In genomic region chr7:49176590-49177201, GRCm38 (mm10) we compare ENCODE assay signal across 14 mouse cellular contexts.
A peak's percentile ranks its signal among the peaks of the same experiment; 100 is the strongest.
DNase-seq lines count a peak whose midpoint lies in the region; ATAC-seq and TF ChIP-seq lines count a peak whose summit lies in the region.
"Had no signal": no experiment of that assay in that cellular context is flagged by ENCODE, and none has a peak within 500 bp of the region (broad histone marks: within the 10 kb centered on the region; RNA-seq: fewer than 3 reads in every experiment).

No protein-coding gene starts in this region.

- H3K9ac ChIP-seq in hindbrain, embryonic 15.5 days = no peak overlapping the region
- H3K9ac ChIP-seq in hindbrain, embryonic 12.5 days = no peak overlapping the region
- no peak overlapping the region for H3K9ac ChIP-seq in heart, embryonic 14.5 days (ENCODE audit: low read length)
- no peak overlapping the region for H3K9ac ChIP-seq in midbrain, embryonic 14.5 days (replicated peaks; ENCODE audit: low read length)
- H3K9ac ChIP-seq: embryonic facial prominence, embryonic 13.5 days had no signal

- intact Hi-C loops in left cerebral cortex, postnatal 14 days (cut with DNase I) = no loop called here

- H3K27me3 ChIP-seq in hindbrain, embryonic 15.5 days = no peaks in the 10 kb centered on the region
- H3K27me3 ChIP-seq in hindbrain, embryonic 12.5 days = no peaks in the 10 kb centered on the region
- H3K27me3 ChIP-seq in heart, embryonic 14.5 days (ENCODE audit: control insufficient read depth, insufficient read depth, low read length) = no peaks in the 10 kb centered on the region
- no peaks in the 10 kb centered on the region for H3K27me3 ChIP-seq in midbrain, embryonic 14.5 days (ENCODE audit: control insufficient read depth, insufficient read depth, low read length)
- H3K27me3 ChIP-seq: embryonic facial prominence, embryonic 13.5 days had no signal

- H3K9me3 ChIP-seq in hindbrain, embryonic 15.5 days = no peaks in the 10 kb centered on the region
- H3K9me3 ChIP-seq in hindbrain, embryonic 12.5 days (replicated peaks) = no peaks in the 10 kb centered on the region
- H3K9me3 ChIP-seq in heart, embryonic 14.5 days (ENCODE audit: control insufficient read depth, low read length) = no peaks in the 10 kb centered on the region
- H3K9me3 ChIP-seq in midbrain, embryonic 14.5 days (ENCODE audit: control insufficient read depth, low read length) = no peaks in the 10 kb centered on the region
- H3K9me3 ChIP-seq: embryonic facial prominence, embryonic 13.5 days; megakaryocyte, embryonic 14.5 days had no signal

- H3K4me1 ChIP-seq in hindbrain, embryonic 15.5 days (replicated peaks) = peaks cover 34% of the 10 kb centered on the region
- peaks cover 17% of the 10 kb centered on the region for H3K4me1 ChIP-seq in hindbrain, embryonic 12.5 days
- peaks cover 14% of the 10 kb centered on the region for H3K4me1 ChIP-seq in cortical plate, adult 2 months (ENCODE audit: control insufficient read depth, insufficient read depth, low read length)
- H3K4me1 ChIP-seq in heart, embryonic 14.5 days (ENCODE audit: control insufficient read depth in 2 of 2, insufficient read depth in 2 of 2, low read length in 2 of 2) = peaks cover 34 to 55% of the 10 kb centered on the region in 2 experiments
- peaks cover 17% of the 10 kb centered on the region; the same call in 1 of the 2 replicates for H3K4me1 ChIP-seq in midbrain, embryonic 14.5 days (ENCODE audit: control insufficient read depth, insufficient read depth, low read length)
- H3K4me1 ChIP-seq: embryonic facial prominence, embryonic 13.5 days had no signal

- no peak for TF ChIP-seq CTCF in cortical plate, adult 2 months (IDR thresholded peaks at IDR 0.05; ENCODE audit: extremely low read depth, insufficient read depth, low read length)

- no peak overlapping the region; the same call in 1 of the 2 replicates for H3K27ac ChIP-seq in hindbrain, embryonic 15.5 days (replicated peaks)
- no peak overlapping the region for H3K27ac ChIP-seq in hindbrain, embryonic 12.5 days
- no peak overlapping the region for H3K27ac ChIP-seq in cortical plate, adult 2 months (ENCODE audit: insufficient read depth, low read length)
- H3K27ac ChIP-seq in heart, embryonic 14.5 days (replicated peaks in 1 of 2; ENCODE audit: control insufficient read depth in 1 of 2, insufficient read depth in 1 of 2, low read depth in 2 of 2, low read length in 2 of 2) = peak overlapping the region; percentile 23 to 58; a peak in 1 of 4 replicates
- H3K27ac ChIP-seq in midbrain, embryonic 14.5 days (replicated peaks; ENCODE audit: low read depth, low read length) = 0 out of 2 replicates have a peak overlapping the region, but pooled peaks have one; percentile 14
- H3K27ac ChIP-seq: embryonic facial prominence, embryonic 13.5 days had no signal

- H3K4me3 ChIP-seq in hindbrain, embryonic 15.5 days = no peak overlapping the region
- H3K4me3 ChIP-seq in hindbrain, embryonic 12.5 days = no peak overlapping the region
- H3K4me3 ChIP-seq in cortical plate, adult 2 months (ENCODE audit: insufficient read depth, low read length) = no peak overlapping the region
- no peak overlapping the region for H3K4me3 ChIP-seq in heart, embryonic 14.5 days (ENCODE audit: control insufficient read depth in 1 of 2, insufficient read depth in 1 of 2, low read depth in 1 of 2, low read length in 2 of 2)
- no peak overlapping the region for H3K4me3 ChIP-seq in midbrain, embryonic 14.5 days (replicated peaks; ENCODE audit: low read depth, low read length)
- H3K4me3 ChIP-seq: embryonic facial prominence, embryonic 13.5 days; megakaryocyte, embryonic 14.5 days had no signal

- H3K4me2 ChIP-seq in hindbrain, embryonic 15.5 days = no peak overlapping the region; the same call in 1 of the 2 replicates
- no peak overlapping the region for H3K4me2 ChIP-seq in hindbrain, embryonic 12.5 days (replicated peaks)
- peak overlapping the region; percentile 33 for H3K4me2 ChIP-seq in heart, embryonic 14.5 days (ENCODE audit: low read length)
- no peak overlapping the region for H3K4me2 ChIP-seq in midbrain, embryonic 14.5 days (ENCODE audit: low read length)
- H3K4me2 ChIP-seq: embryonic facial prominence, embryonic 13.5 days had no signal

- 0 out of 2 replicates have a peak, but pooled peaks have one; percentile 10 for TF ChIP-seq POLR2A in cortical plate, adult 2 months (IDR thresholded peaks at IDR 0.05; ENCODE audit: extremely low read depth, insufficient read depth, low read length)

- no peaks in the 10 kb centered on the region for H3K36me3 ChIP-seq in hindbrain, embryonic 15.5 days
- no peaks in the 10 kb centered on the region for H3K36me3 ChIP-seq in hindbrain, embryonic 12.5 days
- H3K36me3 ChIP-seq in heart, embryonic 14.5 days (ENCODE audit: control insufficient read depth, insufficient read depth, low read length) = no peaks in the 10 kb centered on the region
- H3K36me3 ChIP-seq in midbrain, embryonic 14.5 days (ENCODE audit: control insufficient read depth, insufficient read depth, low read length) = no peaks in the 10 kb centered on the region
- H3K36me3 ChIP-seq: embryonic facial prominence, embryonic 13.5 days had no signal

- no peak for DNase-seq in midbrain, embryonic 14.5 days
- no peak for DNase-seq in gastrocnemius, postnatal 10 days
- no peak for DNase-seq in left cerebral cortex, postnatal 14 days (ENCODE audit: low spot score in 2 of 2)
- DNase-seq: adrenal gland, postnatal 36 days; cerebellum, adult 9-11 months; kidney, adult 9 months; left cerebral cortex, postnatal 4 days had no signal

- 75% methylated on average over 21 of the region's 21 CpGs for WGBS in hindbrain, embryonic 15.5 days
- WGBS in hindbrain, embryonic 12.5 days = 86% methylated on average over 21 of the region's 21 CpGs
- 59% methylated on average over 21 of the region's 21 CpGs for WGBS in heart, embryonic 14.5 days
- 83% methylated on average over 21 of the region's 21 CpGs for WGBS in midbrain, embryonic 14.5 days

- peak; percentile 59; the same call in 1 of the 2 replicates for ATAC-seq in hindbrain, embryonic 15.5 days (ENCODE audit: low FRiP score, low read depth)
- ATAC-seq in hindbrain, embryonic 12.5 days (ENCODE audit: low FRiP score) = no peak
- ATAC-seq in heart, embryonic 14.5 days (ENCODE audit: insufficient number of reproducible peaks, insufficient read depth, low FRiP score, low read depth) = no peak
- ATAC-seq in midbrain, embryonic 14.5 days (ENCODE audit: low FRiP score, low TSS enrichment) = no peak
- no peak for ATAC-seq in monocyte, adult 5-6 weeks (replicated peaks; ENCODE audit: insufficient number of reproducible peaks, low FRiP score, low TSS enrichment, poor library complexity, severe bottlenecking)

Comparison
In these comparisons a context has a peak if more than half of its experiments do, and no peak if none do; other contexts are left out.
1. H3K27ac ChIP-seq: peak in heart, embryonic 14.5 days (2 of 2) and midbrain, embryonic 14.5 days (single experiment); none in hindbrain, embryonic 15.5 days (single experiment), hindbrain, embryonic 12.5 days (single experiment) and cortical plate, adult 2 months (single experiment).